Mouse (Mus musculus) liver, postnatal 0 days (tissue): ENCODE measurements around the gene Cd27.

ENCODE experiments used
- CTCF ChIP-seq: sonication (generic); IDR thresholded peaks from 2 replicates; pipeline ENCODE4 v1.5.1; 2016; ENCODE audit warnings: antibody characterized with exemption, low read depth
- EP300 ChIP-seq: IDR thresholded peaks from 2 replicates; pipeline ENCODE4 v1.6.1; 2016; ENCODE audit warnings: antibody characterized with exemption, low read depth, mild to moderate bottlenecking

- TF ChIP-seq EP300 (no peak), CTCF (peak; percentile 31; the same call in 1 of the 2 replicates)
These were observed 26.4 kb downstream of the Cd27 start for GRCm38 (mm10) chr6:125210436-125210835.
